In genomic region chr15:97944919-97945574, GRCm38 (mm10) we compare ENCODE assay signal across 21 mouse cellular contexts. TPM values are rescaled to one million over a fixed set of nuclear protein-coding genes. Genes with fewer than 3 reads are reported as not detected.
A peak's percentile ranks its signal among the peaks of the same experiment; 100 is the strongest.
DNase-seq lines count a peak whose midpoint lies in the region; TF ChIP-seq lines count a peak whose summit lies in the region.
"Had no signal": no experiment of that assay in that cellular context is flagged by ENCODE, and none has a peak within 500 bp of the region (broad histone marks: within the 10 kb centered on the region; RNA-seq: fewer than 3 reads in every experiment).

No protein-coding gene starts in this region.

- H3K4me1 ChIP-seq in small intestine, adult 2 months (ENCODE audit: control insufficient read depth, insufficient read depth, insufficient read length, low read length) = peaks cover 50% of the 10 kb centered on the region
- H3K4me1 ChIP-seq: forebrain, embryonic 13.5 days; neural tube, embryonic 15.5 days had no signal

- intact Hi-C loops in left cerebral cortex, postnatal 25 days (cut with DNase I) = no loop called here

- H3K4me3 ChIP-seq in small intestine, adult 2 months (ENCODE audit: low read depth, low read length) = peak overlapping the region; percentile 48
- H3K4me3 ChIP-seq: forebrain, embryonic 13.5 days; hindbrain, embryonic 10.5 days; limb, embryonic 13.5 days; neural tube, embryonic 15.5 days had no signal

- 25% methylated on average over 11 of the region's 11 CpGs for WGBS in small intestine, adult 2 months

- no peaks in the 10 kb centered on the region for H3K27me3 ChIP-seq in small intestine, adult 2 months (ENCODE audit: control insufficient read depth, insufficient read depth, low read length)
- H3K27me3 ChIP-seq: forebrain, embryonic 13.5 days; limb, embryonic 13.5 days; neural tube, embryonic 15.5 days had no signal

- H3K36me3 ChIP-seq in small intestine, adult 2 months (ENCODE audit: control insufficient read depth, insufficient read depth, low read length) = no peaks in the 10 kb centered on the region
- H3K36me3 ChIP-seq: hindbrain, embryonic 10.5 days; limb, embryonic 13.5 days; neural tube, embryonic 15.5 days had no signal

- peak overlapping the region; percentile 100 for H3K27ac ChIP-seq in small intestine, adult 2 months (ENCODE audit: insufficient read depth, low read depth, low read length)
- H3K27ac ChIP-seq: forebrain, embryonic 13.5 days; hindbrain, embryonic 10.5 days; limb, embryonic 13.5 days; liver, embryonic 14.5 days; neural tube, embryonic 15.5 days had no signal

- TF ChIP-seq CTCF in small intestine, adult 2 months (IDR thresholded peaks at IDR 0.05; ENCODE audit: extremely low read depth, insufficient read length, insufficient replicate concordance, low read depth, low read length) = no peak

- peak; percentile 40 for DNase-seq in testis, postnatal 10 days (ENCODE audit: low spot score)
- DNase-seq in testis, postnatal 14 days (ENCODE audit: low spot score) = no peak
- DNase-seq in kidney, adult 8-10 months = peak; percentile 73
- peak; percentile 62 for DNase-seq in kidney, postnatal 14 days
- no peak for DNase-seq in urinary bladder, postnatal 4 days (ENCODE audit: low spot score in 2 of 2)
- no peak for DNase-seq in layer of hippocampus, adult 9-10 months (ENCODE audit: low spot score)
- no peak for DNase-seq in left cerebral cortex, postnatal 25 days (ENCODE audit: low spot score in 2 of 2)
- DNase-seq: cerebellum, adult 2 months; cerebellum, postnatal 36 days; gastrocnemius, postnatal 14 days; layer of hippocampus, adult 9-11 months; midbrain, embryonic 14.5 days; retina, postnatal 1 day; thymus, postnatal 36 days had no signal

- no peak; the same call in none of the 2 replicates for TF ChIP-seq POLR2A in small intestine, adult 2 months (IDR thresholded peaks at IDR 0.05; ENCODE audit: low read depth, low read length)

RNA-seq across cellular contexts. Expression of gene Tmem106c, which starts 19.0 kb away (rescaled TPM):
- 7.1 and 8.6 TPM in 2 replicates for polyA plus RNA-seq in small intestine, adult 2 months (2012; rRNA removed)
- total RNA-seq in left cerebral cortex, postnatal 25 days (2021) = 10 to 100 TPM; 22.9 to 24.2 TPM

RNA-seq across cellular contexts. Expression of gene Vdr, which starts 34.6 kb away (rescaled TPM):
- 100 and 151 TPM in 2 replicates for polyA plus RNA-seq in small intestine, adult 2 months (2012; rRNA removed)
- total RNA-seq in left cerebral cortex, postnatal 25 days (2021) = under 1 TPM; 0.16 to 0.82 TPM
- polyA plus RNA-seq: forebrain, embryonic 13.5 days; midbrain, embryonic 14.5 days had no signal

RNA-seq across cellular contexts. Expression of gene Col2a1, which starts 59.4 kb away (rescaled TPM):
- polyA plus RNA-seq in small intestine, adult 2 months (2012; rRNA removed) = 0.03 TPM in 1 of 2 replicates, not detected in the other
- total RNA-seq in left cerebral cortex, postnatal 25 days (2021) = under 1 TPM; 0.18 to 0.48 TPM
- total RNA-seq: adrenal gland, adult 18-20 months had no signal

Comparison
In these comparisons a context has a peak if more than half of its experiments do, and no peak if none do; other contexts are left out.
1. DNase-seq: peak in testis, postnatal 10 days (single experiment), kidney, adult 8-10 months (2 of 2) and kidney, postnatal 14 days (single experiment); none in testis, postnatal 14 days (single experiment), urinary bladder, postnatal 4 days (0 of 2), layer of hippocampus, adult 9-10 months (single experiment) and left cerebral cortex, postnatal 25 days (0 of 2).